ENCODE assay signal across 9 mouse cellular contexts in genomic region chr4:140962207-140962909, GRCm38 (mm10). TPM values are rescaled to one million over a fixed set of nuclear protein-coding genes. Genes with fewer than 3 reads are reported as not detected.
DNase-seq lines count a peak whose midpoint lies in the region; ATAC-seq lines count a peak whose summit lies in the region.
"Had no signal": no experiment of that assay in that cellular context is flagged by ENCODE, and none has a peak within 500 bp of the region (broad histone marks: within the 10 kb centered on the region; RNA-seq: fewer than 3 reads in every experiment).

No protein-coding gene starts in this region.

- H3K9me3 ChIP-seq in embryonic facial prominence, embryonic 12.5 days = no peaks in the 10 kb centered on the region
- no peaks in the 10 kb centered on the region for H3K9me3 ChIP-seq in midbrain, embryonic 16.5 days (replicated peaks; ENCODE audit: control insufficient read depth, low read length, poor library complexity, severe bottlenecking)

- peaks cover 15% of the 10 kb centered on the region for H3K36me3 ChIP-seq in embryonic facial prominence, embryonic 12.5 days
- no peaks in the 10 kb centered on the region for H3K36me3 ChIP-seq in midbrain, embryonic 16.5 days (ENCODE audit: control insufficient read depth, insufficient read depth, low read length)

- H3K9ac ChIP-seq in embryonic facial prominence, embryonic 12.5 days = peak overlapping the region; percentile 83
- H3K9ac ChIP-seq in midbrain, embryonic 16.5 days (ENCODE audit: low read depth, low read length) = peak overlapping the region; percentile 98

- no peak overlapping the region for H3K27ac ChIP-seq in embryonic facial prominence, embryonic 12.5 days
- peak overlapping the region; percentile 93; the same call in 1 of the 2 replicates for H3K27ac ChIP-seq in midbrain, embryonic 16.5 days (ENCODE audit: low read length)

- WGBS in embryonic facial prominence, embryonic 12.5 days = 71% methylated on average over 8 of the region's 8 CpGs
- WGBS in midbrain, embryonic 16.5 days = 77% methylated on average over 8 of the region's 8 CpGs

- peak overlapping the region; percentile 89 for H3K4me3 ChIP-seq in embryonic facial prominence, embryonic 12.5 days
- H3K4me3 ChIP-seq in midbrain, embryonic 16.5 days (ENCODE audit: low read depth, low read length) = peak overlapping the region; percentile 89

- H3K4me1 ChIP-seq in embryonic facial prominence, embryonic 12.5 days = peaks cover 15% of the 10 kb centered on the region
- peaks cover 19% of the 10 kb centered on the region for H3K4me1 ChIP-seq in midbrain, embryonic 16.5 days (ENCODE audit: control insufficient read depth, insufficient read depth, low read length)

- ATAC-seq in embryonic facial prominence, embryonic 12.5 days (ENCODE audit: insufficient number of reproducible peaks, insufficient read depth, low FRiP score, low TSS enrichment) = no peak
- ATAC-seq in midbrain, embryonic 16.5 days = no peak
- ATAC-seq: Patski had no signal

- DNase-seq in kidney, adult 18-20 months = peak; percentile 49
- no peak for DNase-seq in kidney, postnatal 14 days
- DNase-seq in kidney, adult 9 months = peak; percentile 50
- DNase-seq in right cerebral cortex, postnatal 36 days (ENCODE audit: low spot score in 2 of 2) = no peak
- DNase-seq in right cerebral cortex, postnatal 25 days = no peak
- no peak for DNase-seq in spleen, postnatal 36 days (ENCODE audit: low spot score in 2 of 2)

- no peaks in the 10 kb centered on the region for H3K27me3 ChIP-seq in embryonic facial prominence, embryonic 12.5 days
- no peaks in the 10 kb centered on the region for H3K27me3 ChIP-seq in midbrain, embryonic 16.5 days (ENCODE audit: control insufficient read depth, insufficient read depth, low read depth, low read length)
- H3K27me3 ChIP-seq: Patski had no signal

- H3K4me2 ChIP-seq in embryonic facial prominence, embryonic 12.5 days (replicated peaks) = peak overlapping the region; percentile 93
- peak overlapping the region; percentile 84 for H3K4me2 ChIP-seq in midbrain, embryonic 16.5 days (ENCODE audit: low read length)

RNA-seq across cellular contexts. Expression of gene Sdhb, which starts 1.4 kb away (rescaled TPM):
- 388 and 392 TPM in 2 replicates for polyA plus RNA-seq in embryonic facial prominence, embryonic 12.5 days (2016; fragmentation: Nextera tagmentation; extraction: Ambion mirVana)
- 446 and 455 TPM in 2 replicates for polyA plus RNA-seq in midbrain, embryonic 16.5 days (2015; fragmentation: Nextera tagmentation; extraction: Ambion mirVana)

RNA-seq across cellular contexts. Expression of gene Atp13a2, which starts 24.3 kb away (rescaled TPM):
- 56.1 and 63.3 TPM in 2 replicates for polyA plus RNA-seq in embryonic facial prominence, embryonic 12.5 days (2016; fragmentation: Nextera tagmentation; extraction: Ambion mirVana)
- polyA plus RNA-seq in midbrain, embryonic 16.5 days (2015; fragmentation: Nextera tagmentation; extraction: Ambion mirVana) = 174 and 190 TPM in 2 replicates

RNA-seq across cellular contexts. Expression of gene Mfap2, which starts 47.9 kb away (rescaled TPM):
- 646 and 656 TPM in 2 replicates for polyA plus RNA-seq in embryonic facial prominence, embryonic 12.5 days (2016; fragmentation: Nextera tagmentation; extraction: Ambion mirVana)
- 121 and 141 TPM in 2 replicates for polyA plus RNA-seq in midbrain, embryonic 16.5 days (2015; fragmentation: Nextera tagmentation; extraction: Ambion mirVana)

RNA-seq across cellular contexts. Expression of gene Padi2, which starts 56.2 kb away (rescaled TPM):
- 3.0 and 3.6 TPM in 2 replicates for polyA plus RNA-seq in embryonic facial prominence, embryonic 12.5 days (2016; fragmentation: Nextera tagmentation; extraction: Ambion mirVana)
- polyA plus RNA-seq in midbrain, embryonic 16.5 days (2015; fragmentation: Nextera tagmentation; extraction: Ambion mirVana) = 2.4 and 2.8 TPM in 2 replicates

Comparison
In these comparisons a context has a peak if more than half of its experiments do, and no peak if none do; other contexts are left out.
1. DNase-seq: peak in kidney, adult 18-20 months (single experiment) and kidney, adult 9 months (single experiment); none in kidney, postnatal 14 days (single experiment), right cerebral cortex, postnatal 36 days (0 of 2), right cerebral cortex, postnatal 25 days (single experiment) and spleen, postnatal 36 days (0 of 2).